Mouse (Mus musculus) ES-E14 (cell line): Measurements from ENCODE around the gene Wdr20. TPM values are rescaled to one million over a fixed set of nuclear protein-coding genes. Genes with fewer than 3 reads are reported as not detected.

Source experiments
- DNase-seq: peaks from one replicate; pipeline ENCODE4 v3.0.0-alpha.2; 2013; ENCODE audit warnings: low read depth, low spot score
- H3K27ac ChIP-seq: 2 replicates; pipeline ENCODE4 v1.5.1; 2012; ENCODE audit warnings: low read depth, mild to moderate bottlenecking, low read length, moderate library complexity, mixed read lengths; ENCODE audit not compliant: poor library complexity, insufficient read depth, severe bottlenecking
- H3K36me3 ChIP-seq: 2 replicates; pipeline ENCODE4 v1.6.1; 2012; ENCODE audit warnings: mild to moderate bottlenecking, low read length, moderate library complexity, mixed read lengths; ENCODE audit not compliant: control insufficient read depth, poor library complexity, insufficient read depth, severe bottlenecking
- H3K4me1 ChIP-seq, 2 experiments: fragments of 150-350 bp in 1 of 2; sonication (generic) in 1 of 2; 2 replicates each; pipeline ENCODE4 v1.6.1; 2012; ENCODE audit warnings: low read length in 2 of 2, mild to moderate bottlenecking in 1 of 2, mixed read lengths in 1 of 2; ENCODE audit not compliant: control insufficient read depth in 2 of 2, insufficient read depth in 2 of 2, poor library complexity in 1 of 2
- H3K4me3 ChIP-seq, 2 experiments: fragments of 150-350 bp in 1 of 2; sonication (generic) in 1 of 2; 2 replicates each; pipeline ENCODE4 v1.5.1; 2012; ENCODE audit warnings: low read length in 2 of 2, low read depth in 1 of 2, mild to moderate bottlenecking in 1 of 2, mixed read lengths in 1 of 2; ENCODE audit not compliant: insufficient read depth in 1 of 2, poor library complexity in 1 of 2, severe bottlenecking in 1 of 2
- H3K9ac ChIP-seq: 2 replicates; pipeline ENCODE4 v1.6.1; 2012; ENCODE audit warnings: low read depth, mild to moderate bottlenecking, low read length, mixed read lengths; ENCODE audit not compliant: poor library complexity, insufficient read depth, severe bottlenecking
- H3K9me3 ChIP-seq: fragments of 150-350 bp; sonication (generic); 2 replicates; pipeline ENCODE4 v1.6.1; 2012; ENCODE audit warnings: low read depth, mild to moderate bottlenecking, low read length; ENCODE audit not compliant: control insufficient read depth, insufficient read depth
- CHD2 ChIP-seq: IDR thresholded peaks from 2 replicates; pipeline ENCODE4 v1.6.1; 2014; ENCODE audit warnings: mild to moderate bottlenecking, low read depth, low read length, inconsistent platforms
- HCFC1 ChIP-seq: IDR thresholded peaks from 2 replicates; pipeline ENCODE4 v1.6.1; 2012; ENCODE audit warnings: low read length, inconsistent platforms, borderline replicate concordance; ENCODE audit not compliant: insufficient read depth
- MAFK ChIP-seq: IDR thresholded peaks from 2 replicates; pipeline ENCODE4 v1.6.1; 2014; ENCODE audit warnings: mild to moderate bottlenecking, low read depth, low read length, inconsistent platforms; ENCODE audit not compliant: insufficient read depth
- ZC3H11A ChIP-seq: IDR thresholded peaks from 2 replicates; pipeline ENCODE4 v1.6.1; 2012; ENCODE audit warnings: low read depth, mild to moderate bottlenecking, inconsistent platforms, low read length, borderline replicate concordance
- ZNF384 ChIP-seq: IDR thresholded peaks from 2 replicates; pipeline ENCODE4 v1.6.1; 2012; ENCODE audit warnings: low read depth, low read length, inconsistent platforms
- in situ Hi-C, 2 experiments: fragments of 600-800 bp; cut with MboI; formaldehyde crosslinking; loops; one replicate each; pipeline ENCODE4 v1.15.1; 2025; ENCODE audit warnings: low sequenced_read_pairs in 2 of 2, inconsistent platforms in 1 of 2; ENCODE audit not compliant: unreplicated experiment in 2 of 2
- total RNA-seq: library from RNA; depleted of rRNA; stranded (reverse); fragments of 300-350 nt; gene quantifications from 2 replicates; pipeline ENCODE4 v1.2.3, GENCODE M21; 2012

Gene Wdr20
- total RNA-seq, 1 experiment: 30.3 TPM

- Histone ChIP-seq H3K4me3 (no peak overlapping the region), H3K4me1 (peaks cover 3 to 8% of the 10 kb centered on the region in 2 experiments), H3K36me3 (no peaks in the 10 kb centered on the region), H3K27ac (no peak overlapping the region), H3K9ac (no peak overlapping the region), H3K9me3 (no peaks in the 10 kb centered on the region)
- no peak for TF ChIP-seq HCFC1
- TF ChIP-seq MAFK: no peak
- TF ChIP-seq ZNF384: no peak
- TF ChIP-seq CHD2: no peak
- no peak for TF ChIP-seq ZC3H11A
- in situ Hi-C loops: no loop called here
- no peak for DNase-seq
These were observed 26.8 kb downstream of the Wdr20 start for GRCm38 (mm10) chr12:110764531-110764930.

GRCm38 (mm10) chr12:110768562-110768961, 30.8 kb downstream of the Wdr20 start:
- no peak for DNase-seq
- Histone ChIP-seq H3K27ac (no peak overlapping the region), H3K9ac (no peak overlapping the region), H3K4me3 (no peak overlapping the region), H3K9me3 (no peaks in the 10 kb centered on the region), H3K36me3 (no peaks in the 10 kb centered on the region), H3K4me1 (no peaks in the 10 kb centered on the region)
- in situ Hi-C loops: no loop called here
- TF ChIP-seq ZNF384: no peak
- no peak for TF ChIP-seq ZC3H11A
- no peak for TF ChIP-seq CHD2

DNA sequence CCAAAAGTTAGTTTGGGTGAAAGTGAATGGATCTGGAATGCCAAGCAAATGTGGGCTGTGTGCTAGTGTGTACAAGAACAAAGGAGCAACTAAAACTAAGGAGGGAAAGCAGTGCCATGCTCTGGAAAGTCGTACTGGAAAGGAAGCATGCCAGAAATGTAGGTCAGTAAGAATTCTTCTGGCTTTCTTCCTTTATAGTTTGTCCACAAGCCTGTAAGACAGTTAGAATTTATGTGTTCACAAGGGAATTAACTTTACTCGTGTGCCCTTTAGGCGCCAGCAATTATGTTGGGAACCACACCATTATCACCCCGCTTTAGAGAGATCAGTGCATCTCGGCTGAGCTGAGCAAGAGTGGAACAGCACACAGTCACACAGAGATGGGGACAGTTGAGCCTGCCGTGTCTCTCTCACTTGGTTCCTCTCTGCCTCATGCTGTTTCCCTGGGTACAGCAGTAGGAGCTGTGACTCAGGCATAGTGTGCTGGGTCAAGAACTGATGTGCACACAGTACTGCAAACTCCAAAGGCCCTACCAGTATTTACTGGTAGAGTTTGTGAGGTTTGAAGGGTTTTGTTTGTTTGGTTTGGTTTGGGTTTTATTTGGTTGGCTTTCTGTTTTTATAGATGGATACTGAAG, 32.0 kb downstream of the Wdr20 start:
- H3K4me1 ChIP-seq: no peaks in the 10 kb centered on the region
- TF ChIP-seq CHD2 (no peak), HCFC1 (no peak), ZC3H11A (no peak), ZNF384 (no peak), MAFK (no peak)
- DNase-seq: no peak
- no peaks in the 10 kb centered on the region for H3K36me3 ChIP-seq
- H3K4me3 ChIP-seq: no peak overlapping the region
- no peak overlapping the region for H3K9ac ChIP-seq
- H3K27ac ChIP-seq: no peak overlapping the region
- no peaks in the 10 kb centered on the region for H3K9me3 ChIP-seq
- in situ Hi-C loops: no loop called here

GRCm38 (mm10) chr12:110770479-110771247, 32.9 kb downstream of the Wdr20 start:
- no peak overlapping the region for H3K27ac ChIP-seq
- TF ChIP-seq HCFC1 (no peak), ZC3H11A (no peak), CHD2 (no peak), MAFK (no peak), ZNF384 (no peak)
- H3K4me3 ChIP-seq: no peak overlapping the region
- H3K4me1 ChIP-seq: no peaks in the 10 kb centered on the region
- DNase-seq: no peak
- in situ Hi-C loops: no loop called here
- no peaks in the 10 kb centered on the region for H3K9me3 ChIP-seq
- H3K36me3 ChIP-seq: no peaks in the 10 kb centered on the region
- no peak overlapping the region for H3K9ac ChIP-seq
